Mouse (Mus musculus) heart, embryonic 10.5 days (tissue): Measurements from ENCODE around the gene Ccdc62. TPM values are rescaled to one million over a fixed set of nuclear protein-coding genes. Genes with fewer than 3 reads are reported as not detected.

Experiments used
- DNase-seq: peaks from one replicate; pipeline ENCODE4 v3.0.0-alpha.2; 2017; ENCODE audit warnings: low spot score
- H3K27ac ChIP-seq: fragments of 300-500 bp; sonication (generic); 2 replicates; pipeline ENCODE4 v1.5.1; 2016; ENCODE audit warnings: mild to moderate bottlenecking
- H3K27me3 ChIP-seq: fragments of 300-500 bp; sonication (generic); 2 replicates; pipeline ENCODE4 v1.6.1; 2016; ENCODE audit warnings: mild to moderate bottlenecking; ENCODE audit not compliant: poor library complexity, insufficient read depth, severe bottlenecking
- H3K36me3 ChIP-seq: fragments of 300-500 bp; sonication (generic); 2 replicates; pipeline ENCODE4 v1.6.1; 2016; ENCODE audit warnings: mild to moderate bottlenecking, moderate library complexity
- H3K4me1 ChIP-seq: fragments of 300-500 bp; sonication (generic); 2 replicates; pipeline ENCODE4 v1.6.1; 2016; ENCODE audit warnings: mild to moderate bottlenecking
- H3K4me3 ChIP-seq: fragments of 300-500 bp; sonication (generic); 2 replicates; pipeline ENCODE4 v1.5.1; 2016; ENCODE audit warnings: mild to moderate bottlenecking, moderate library complexity
- H3K9me3 ChIP-seq: fragments of 300-500 bp; sonication (generic); 2 replicates; pipeline ENCODE4 v1.6.1; 2016; ENCODE audit warnings: mild to moderate bottlenecking, moderate library complexity
- WGBS: fragments of 180-500 bp; shearing (Covaris S2); methylation state at CpG from one replicate; pipeline ENCODE4 v1.1.7; 2016; 5-methylcytosine and 5-hydroxymethylcytosine counted together
- polyA plus RNA-seq: library from polyadenylated mRNA; unstranded; fragments of >200 nt; fragmentation: Nextera tagmentation; extraction: Ambion mirVana; gene quantifications from 2 replicates; pipeline ENCODE4 v1.2.1, GENCODE M21; 2016

Gene Ccdc62
- polyA plus RNA-seq, 1 experiment from 2014 or later = 5.7 TPM

DNA sequence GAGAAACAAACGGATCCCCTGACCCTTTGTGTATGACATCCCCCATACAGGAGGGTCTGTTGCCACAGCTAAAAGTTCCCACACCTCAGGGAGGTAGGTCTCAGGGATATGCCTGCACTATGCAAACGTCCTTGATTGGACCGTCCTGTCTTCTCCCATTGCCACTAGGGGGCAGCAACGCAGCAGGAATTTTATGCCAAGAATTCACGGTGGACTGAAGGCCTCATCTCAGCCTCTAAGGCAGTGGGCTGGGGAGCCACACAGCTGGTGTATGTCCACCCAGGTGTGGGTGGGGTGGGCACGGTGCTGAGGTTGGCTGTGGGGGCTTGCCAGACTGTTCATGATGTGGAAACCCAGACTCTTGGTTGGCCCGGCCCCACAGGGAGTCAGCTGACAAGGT, 70.3 kb downstream of the Ccdc62 start:
- H3K4me1 ChIP-seq = peaks cover 65% of the 10 kb centered on the region
- no peak overlapping the region for H3K4me3 ChIP-seq
- no peaks in the 10 kb centered on the region for H3K9me3 ChIP-seq
- peaks cover 10% of the 10 kb centered on the region; the same call in 1 of the 2 replicates for H3K27me3 ChIP-seq
- H3K36me3 ChIP-seq = peaks cover 27% of the 10 kb centered on the region
- WGBS = 15% methylated on average over 7 of the region's 7 CpGs
- peak overlapping the region; percentile 53 for H3K27ac ChIP-seq
- peak; percentile 93 for DNase-seq

DNA sequence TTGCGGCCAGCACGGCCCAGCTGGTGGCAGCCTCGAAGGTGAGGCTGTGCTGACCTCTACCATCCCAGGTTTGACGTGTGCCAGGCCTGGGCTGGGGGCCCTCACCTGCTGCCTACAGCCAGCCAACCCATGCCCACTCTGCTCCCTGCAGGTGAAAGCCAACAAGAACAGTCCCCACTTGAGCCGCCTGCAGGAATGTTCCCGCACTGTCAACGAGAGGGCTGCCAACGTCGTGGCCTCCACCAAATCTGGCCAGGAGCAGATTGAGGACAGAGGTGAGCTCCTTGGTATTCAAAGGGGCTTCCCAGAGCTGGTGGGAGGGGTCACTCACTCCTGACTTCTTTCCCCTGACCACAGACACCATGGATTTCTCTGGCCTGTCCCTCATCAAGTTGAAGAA, 70.8 kb downstream of the Ccdc62 start:
- Histone ChIP-seq H3K36me3 (peaks cover 32% of the 10 kb centered on the region), H3K27ac (peak overlapping the region; percentile 53), H3K4me1 (peaks cover 61% of the 10 kb centered on the region), H3K4me3 (no peak overlapping the region), H3K9me3 (no peaks in the 10 kb centered on the region), H3K27me3 (peaks cover 10% of the 10 kb centered on the region; the same call in 1 of the 2 replicates)
- DNase-seq = no peak
- WGBS = 60% methylated on average over 9 of the region's 9 CpGs

DNA sequence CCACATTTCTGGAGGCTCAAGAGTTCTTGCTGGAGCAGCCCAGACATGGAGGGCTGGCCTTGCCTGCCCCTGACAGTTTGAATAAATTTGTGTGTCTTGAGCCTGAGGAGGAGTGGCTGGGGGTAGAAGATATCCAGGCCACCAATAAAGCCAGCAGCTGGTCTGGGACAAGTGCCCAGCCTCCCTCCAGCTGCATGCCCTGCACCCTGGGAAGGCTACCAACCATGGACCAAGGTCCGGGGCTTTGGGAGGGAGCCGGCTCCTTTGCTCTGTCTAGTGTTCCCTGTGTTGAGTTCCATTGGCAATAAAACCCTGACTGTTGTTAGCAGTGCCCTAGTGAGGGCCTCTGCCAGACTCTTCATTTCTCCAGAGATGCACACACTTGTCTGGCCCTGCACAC, 72.4 kb downstream of the Ccdc62 start:
- H3K4me3 ChIP-seq = no peak overlapping the region
- H3K27ac ChIP-seq = peak overlapping the region; percentile 48; the same call in 1 of the 2 replicates
- DNase-seq = no peak
- H3K27me3 ChIP-seq = peaks cover 4% of the 10 kb centered on the region; the same call in 1 of the 2 replicates
- WGBS = 86% methylated on average over 2 of the region's 2 CpGs
- peaks cover 46% of the 10 kb centered on the region for H3K4me1 ChIP-seq
- H3K9me3 ChIP-seq = no peaks in the 10 kb centered on the region
- H3K36me3 ChIP-seq = peaks cover 48% of the 10 kb centered on the region

- Histone ChIP-seq H3K27ac (peak overlapping the region; percentile 48; the same call in 1 of the 2 replicates), H3K4me1 (peaks cover 42% of the 10 kb centered on the region), H3K9me3 (no peaks in the 10 kb centered on the region), H3K27me3 (peaks cover 4% of the 10 kb centered on the region; the same call in 1 of the 2 replicates), H3K36me3 (peaks cover 53% of the 10 kb centered on the region), H3K4me3 (no peak overlapping the region)
- DNase-seq = no peak
- WGBS = 70% methylated on average over 4 of the region's 4 CpGs
Observed at GRCm38 (mm10) chr5:124003375-124003774, 72.9 kb downstream of the Ccdc62 start.

DNA sequence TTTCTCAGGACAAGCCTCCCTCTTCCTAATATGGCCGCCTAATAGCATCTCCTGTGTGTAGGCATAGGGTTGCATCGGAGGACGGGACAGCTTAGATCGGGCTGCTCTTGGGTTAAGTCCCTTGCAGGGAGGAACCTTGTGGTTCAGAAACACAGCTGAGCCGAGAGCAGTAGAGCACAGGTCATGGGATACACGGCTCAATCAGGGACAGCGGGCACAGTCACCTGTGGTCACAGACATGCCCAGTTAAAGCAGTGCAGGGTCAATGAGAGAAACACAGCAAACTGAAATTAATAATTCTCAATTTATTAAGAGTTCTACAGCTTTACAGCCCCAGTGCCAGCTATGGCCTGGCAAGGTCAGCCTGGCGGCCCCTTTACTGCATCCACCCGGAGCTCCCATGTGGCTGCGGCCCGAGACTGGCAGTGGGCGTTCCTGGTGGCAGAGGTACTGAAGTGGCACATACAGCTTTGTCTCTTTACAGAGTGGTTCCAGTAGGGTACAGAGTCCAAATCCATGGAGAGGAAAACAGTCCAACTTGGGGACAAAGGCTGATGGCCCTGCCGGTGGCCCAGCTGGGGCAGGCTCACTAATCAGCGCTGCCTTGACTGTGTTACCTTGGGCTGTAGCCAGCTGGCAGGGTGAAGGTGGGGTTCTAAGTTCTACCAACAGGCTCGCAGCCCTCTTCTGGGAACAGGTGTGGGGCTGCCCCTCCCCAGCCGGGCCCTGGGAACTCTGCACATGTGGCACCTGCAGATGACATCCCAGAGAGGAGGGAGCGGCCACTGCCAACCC, 74.1 kb downstream of the Ccdc62 start:
- Histone ChIP-seq H3K27ac (no peak overlapping the region), H3K4me1 (peaks cover 31% of the 10 kb centered on the region), H3K9me3 (no peaks in the 10 kb centered on the region), H3K36me3 (peaks cover 64% of the 10 kb centered on the region), H3K4me3 (no peak overlapping the region), H3K27me3 (peaks cover 2% of the 10 kb centered on the region; the same call in 1 of the 2 replicates)
- DNase-seq = no peak
- 92% methylated on average over 16 of the region's 17 CpGs for WGBS

DNA sequence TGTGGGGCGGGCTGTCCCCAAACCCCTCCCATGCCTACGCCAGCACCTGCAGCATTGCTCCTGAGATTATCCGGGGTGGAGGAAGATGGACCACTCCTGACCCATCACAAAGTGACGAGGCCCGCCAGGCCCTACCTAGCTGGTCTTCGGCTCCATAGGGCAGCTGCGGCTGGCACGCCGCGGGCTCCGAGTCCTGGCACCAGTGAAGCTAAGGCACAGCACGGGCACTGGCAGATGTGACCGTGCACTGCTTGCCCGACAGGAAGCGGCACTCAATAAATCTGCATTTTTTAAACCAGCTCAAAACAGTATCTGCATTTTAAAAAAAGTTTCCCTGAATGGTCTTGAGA, 74.6 kb downstream of the Ccdc62 start:
- 94% methylated on average over 15 of the region's 15 CpGs for WGBS
- H3K27ac ChIP-seq = no peak overlapping the region
- H3K36me3 ChIP-seq = peaks cover 69% of the 10 kb centered on the region

DNA sequence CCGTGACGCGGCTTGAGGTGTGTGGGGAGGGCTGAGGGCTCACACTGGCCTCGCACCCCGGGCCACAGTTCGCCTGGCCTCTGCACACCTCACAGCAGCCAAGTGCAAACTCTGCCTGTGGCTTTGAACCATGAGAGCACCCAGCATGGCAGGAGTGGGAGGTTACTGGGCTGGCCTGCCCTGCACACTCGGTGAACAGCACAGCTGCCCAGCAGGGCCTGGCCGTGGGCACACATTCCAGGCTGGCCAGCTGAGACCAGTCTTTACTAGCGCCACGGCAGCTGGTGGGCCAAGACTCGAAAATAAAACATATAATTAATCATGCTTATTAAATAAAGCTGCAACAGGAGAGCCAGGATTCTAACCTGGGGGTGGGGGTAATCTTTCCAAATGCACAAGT, 75.1 kb downstream of the Ccdc62 start:
- no peaks in the 10 kb centered on the region for H3K27me3 ChIP-seq
- peaks cover 73% of the 10 kb centered on the region for H3K36me3 ChIP-seq
- WGBS = 89% methylated on average over 11 of the region's 11 CpGs
- no peak for DNase-seq
- no peak overlapping the region for H3K27ac ChIP-seq
- no peak overlapping the region for H3K4me3 ChIP-seq
- peaks cover 39% of the 10 kb centered on the region for H3K4me1 ChIP-seq
- no peaks in the 10 kb centered on the region for H3K9me3 ChIP-seq

More for the DNA sequence above, 74.6 kb downstream of the Ccdc62 start:
- H3K4me3 ChIP-seq = no peak overlapping the region
- no peaks in the 10 kb centered on the region for H3K27me3 ChIP-seq
- no peak for DNase-seq
- H3K4me1 ChIP-seq = peaks cover 35% of the 10 kb centered on the region
- no peaks in the 10 kb centered on the region for H3K9me3 ChIP-seq

- no peak for DNase-seq
- peaks cover 41% of the 10 kb centered on the region for H3K4me1 ChIP-seq
- H3K27me3 ChIP-seq = no peaks in the 10 kb centered on the region
- H3K9me3 ChIP-seq = no peaks in the 10 kb centered on the region
- H3K27ac ChIP-seq = no peak overlapping the region
- no peak overlapping the region for H3K4me3 ChIP-seq
- H3K36me3 ChIP-seq = peaks cover 75% of the 10 kb centered on the region
- 87% methylated on average over 26 of the region's 26 CpGs for WGBS
Observed at GRCm38 (mm10) chr5:124006082-124006873, 75.8 kb downstream of the Ccdc62 start.

- no peaks in the 10 kb centered on the region for H3K9me3 ChIP-seq
- no peak overlapping the region for H3K27ac ChIP-seq
- no peaks in the 10 kb centered on the region for H3K27me3 ChIP-seq
- H3K4me1 ChIP-seq = peaks cover 41% of the 10 kb centered on the region
- peaks cover 75% of the 10 kb centered on the region for H3K36me3 ChIP-seq
- DNase-seq = no peak
- no peak overlapping the region for H3K4me3 ChIP-seq
- WGBS = 90% methylated on average over 17 of the region's 17 CpGs
Observed at GRCm38 (mm10) chr5:124006891-124007491, 76.5 kb downstream of the Ccdc62 start.

GRCm38 (mm10) chr5:124010077-124010476, 79.6 kb downstream of the Ccdc62 start:
- 56% methylated on average over 8 of the region's 8 CpGs for WGBS
- H3K9me3 ChIP-seq = no peaks in the 10 kb centered on the region
- no peaks in the 10 kb centered on the region for H3K27me3 ChIP-seq
- DNase-seq = peak; percentile 87
- H3K4me3 ChIP-seq = no peak overlapping the region
- peaks cover 55% of the 10 kb centered on the region for H3K36me3 ChIP-seq
- peak overlapping the region; percentile 79 for H3K27ac ChIP-seq
- H3K4me1 ChIP-seq = peaks cover 56% of the 10 kb centered on the region

- H3K4me3 ChIP-seq = peak overlapping the region; percentile 29
- peaks cover 65% of the 10 kb centered on the region for H3K4me1 ChIP-seq
- no peaks in the 10 kb centered on the region for H3K27me3 ChIP-seq
- peak overlapping the region; percentile 79 for H3K27ac ChIP-seq
- WGBS = 4% methylated on average over 19 of the region's 19 CpGs
- H3K9me3 ChIP-seq = no peaks in the 10 kb centered on the region
- DNase-seq = peak; percentile 94
- peaks cover 45% of the 10 kb centered on the region for H3K36me3 ChIP-seq
Observed at GRCm38 (mm10) chr5:124010910-124011655, 80.6 kb downstream of the Ccdc62 start.

- H3K36me3 ChIP-seq = peaks cover 37% of the 10 kb centered on the region
- WGBS = 15% methylated on average over 8 of the region's 8 CpGs
- H3K27me3 ChIP-seq = no peaks in the 10 kb centered on the region
- peak overlapping the region; percentile 29 for H3K4me3 ChIP-seq
- peaks cover 74% of the 10 kb centered on the region for H3K4me1 ChIP-seq
- DNase-seq = no peak
- H3K9me3 ChIP-seq = no peaks in the 10 kb centered on the region
- H3K27ac ChIP-seq = peak overlapping the region; percentile 79
Observed at GRCm38 (mm10) chr5:124011927-124012326, 81.4 kb downstream of the Ccdc62 start.
